Mouse (Mus musculus): Measurements from ENCODE around the gene Ganab.
"Not testable (repeated sequence)": the region's sequence is repeated elsewhere in the genome, so short reads cannot be mapped to it uniquely, and the experiment has no call there.

Ganab gene

GRCm38 (mm10) chr19:8897865-8898495 is at the start of gene Ganab:
TSS of gene Ganab (plus strand) at chr19:8898071.
- peak; percentile 98 for DNase-seq (ENCODE audit: low read depth)

GRCm38 (mm10) chr19:8848356-8848755 is 49.5 kb upstream of the Ganab start:
- DNase-seq (ENCODE audit: low read depth) = no peak

- no peak for DNase-seq (ENCODE audit: low read depth)
These were observed 47.4 kb upstream of the Ganab start, which contains the start of gene Lrrn4cl for GRCm38 (mm10) chr19:8850402-8850901. TSS of gene Lrrn4cl (plus strand) at chr19:8850768.

GRCm38 (mm10) chr19:8851639-8852038 is 46.2 kb upstream of the Ganab start:
- no peak for DNase-seq (ENCODE audit: low read depth)

- no peak for DNase-seq (ENCODE audit: low read depth)
These were observed 45.5 kb upstream of the Ganab start for GRCm38 (mm10) chr19:8852236-8852928.

DNA sequence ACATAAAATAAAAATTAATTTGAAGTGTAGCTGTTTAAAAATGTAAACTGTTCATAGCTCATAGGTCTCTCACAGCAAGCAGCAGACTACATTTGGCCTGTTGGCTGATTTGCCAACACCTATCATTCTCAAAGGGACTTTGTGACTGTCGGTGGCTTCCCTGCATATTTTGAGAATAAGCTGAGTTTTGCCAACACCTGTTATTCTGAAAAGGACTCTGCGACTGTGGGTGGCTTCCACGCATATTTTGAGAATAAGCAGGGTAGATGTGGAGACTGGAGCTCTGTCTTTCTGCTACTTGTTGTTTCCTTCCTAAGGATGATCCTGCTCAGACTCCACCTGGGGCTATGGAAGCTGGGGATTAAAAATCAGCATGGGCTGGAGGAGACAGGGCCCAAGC is 44.8 kb upstream of the Ganab start:
- DNase-seq (ENCODE audit: low read depth) = no peak

- peak; percentile 68 for DNase-seq (ENCODE audit: low read depth)
These were observed 40.2 kb upstream of the Ganab start for GRCm38 (mm10) chr19:8857689-8858088.

- peak; percentile 75 for DNase-seq (ENCODE audit: low read depth)
These were observed 38.9 kb upstream of the Ganab start for GRCm38 (mm10) chr19:8859018-8859417.

DNA sequence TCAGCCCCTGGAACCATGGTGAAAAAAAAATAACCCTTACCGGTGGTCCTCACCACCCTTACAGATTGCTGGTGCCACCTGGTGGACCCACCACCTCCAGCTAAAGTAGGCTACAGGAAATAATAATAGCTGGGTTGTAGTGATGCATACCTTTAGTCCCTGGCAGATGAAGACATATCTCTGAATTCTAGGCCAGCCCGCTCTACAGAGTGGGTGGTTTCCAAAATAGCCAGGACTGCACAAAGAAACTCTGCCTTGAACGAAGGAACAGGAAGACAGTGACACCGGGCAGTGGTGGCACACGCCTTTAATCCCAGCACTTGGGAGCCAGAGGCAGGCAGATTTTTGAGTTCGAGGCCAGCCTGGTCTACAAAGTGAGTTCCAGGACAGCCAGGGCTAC is 33.6 kb upstream of the Ganab start:
- DNase-seq (ENCODE audit: low read depth) = no peak

- not testable (repeated sequence) for DNase-seq (ENCODE audit: low read depth)
These were observed 27.5 kb upstream of the Ganab start for GRCm38 (mm10) chr19:8870381-8870780.

GRCm38 (mm10) chr19:8870838-8871237 is 27.0 kb upstream of the Ganab start:
- no peak for DNase-seq (ENCODE audit: low read depth)

- peak; percentile 97 for DNase-seq (ENCODE audit: low read depth)
These were observed 26.3 kb upstream of the Ganab start, which contains the start of gene Ubxn1 for GRCm38 (mm10) chr19:8871267-8872186. TSS of gene Ubxn1 (plus strand) at chr19:8871496.

GRCm38 (mm10) chr19:8872266-8872840 is 25.5 kb upstream of the Ganab start:
- DNase-seq (ENCODE audit: low read depth) = peak; percentile 23

DNA sequence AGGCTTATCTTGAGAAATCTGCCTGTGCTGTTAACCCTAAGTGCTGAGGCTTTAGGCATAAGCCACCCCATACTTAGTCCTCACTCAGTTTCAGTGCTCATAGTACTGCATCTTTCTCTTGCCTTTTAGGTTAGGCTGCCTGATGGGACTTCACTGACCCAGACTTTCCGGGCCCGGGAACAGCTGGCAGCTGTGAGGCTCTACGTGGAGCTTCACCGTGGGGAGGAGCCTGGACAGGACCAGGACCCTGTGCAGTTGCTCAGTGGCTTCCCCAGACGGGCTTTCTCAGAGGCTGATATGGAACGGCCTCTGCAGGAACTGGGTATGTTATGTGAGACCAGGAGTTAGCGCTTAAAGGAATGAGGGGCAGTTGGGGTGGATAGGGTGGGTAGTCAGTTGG is 22.8 kb upstream of the Ganab start:
- DNase-seq (ENCODE audit: low read depth) = no peak

DNA sequence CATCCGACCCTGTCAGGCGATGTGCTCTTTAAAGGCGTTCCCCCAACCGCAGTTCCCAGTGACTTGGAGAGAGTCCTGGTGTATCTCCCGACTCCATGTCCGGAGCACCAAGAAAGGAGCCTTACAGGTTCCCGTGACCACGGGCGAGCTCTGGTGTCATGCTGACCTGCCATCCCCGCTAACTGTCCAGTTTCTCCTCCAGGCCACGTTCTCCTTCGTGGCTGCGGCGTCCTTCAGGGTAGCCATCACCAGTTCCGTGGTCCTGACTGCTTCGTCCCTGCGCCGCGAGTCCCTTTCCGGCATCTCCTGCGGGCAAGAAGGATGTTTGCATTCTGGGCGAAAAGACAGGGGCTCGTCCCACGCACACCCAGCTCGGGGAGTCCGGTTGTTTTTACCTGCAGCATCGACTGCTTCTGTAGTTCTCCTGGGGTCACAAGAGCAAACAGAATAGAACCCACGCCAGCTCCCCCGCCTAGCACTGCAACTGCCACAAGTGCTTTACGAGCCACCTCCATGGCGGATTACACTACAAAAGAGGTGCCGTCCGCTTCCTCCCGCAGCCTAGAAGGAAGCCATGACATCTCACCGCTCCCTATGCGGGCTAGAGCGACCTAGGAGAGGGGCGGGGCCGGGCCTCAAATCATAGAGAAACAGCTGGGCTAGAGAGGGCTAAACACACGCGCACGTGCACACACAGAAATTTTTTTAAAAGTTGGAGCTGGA is 17.4 kb upstream of the Ganab start, which contains the start of gene Uqcc3:
Gene Uqcc3, minus strand, starts transcription at position 613 of the 723 bp plus-strand sequence.
- peak; percentile 92 for DNase-seq (ENCODE audit: low read depth)

DNA sequence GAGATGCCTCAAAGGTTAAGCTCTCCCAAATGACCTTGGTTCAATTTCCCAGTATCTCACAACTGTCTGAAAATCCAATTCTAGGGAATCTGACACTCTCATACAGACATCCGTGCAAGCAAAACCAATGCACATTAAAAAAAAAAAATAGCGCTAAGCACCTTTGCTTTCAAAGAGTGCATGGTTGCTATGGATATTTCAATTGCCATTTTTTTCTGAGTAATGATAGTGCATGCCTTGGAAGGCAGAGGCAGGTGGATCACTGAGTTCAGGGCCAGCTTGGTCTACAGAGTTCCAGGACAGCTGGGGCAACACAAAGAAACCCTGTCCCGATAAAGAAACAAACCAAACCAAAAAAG is 16.9 kb upstream of the Ganab start:
- DNase-seq (ENCODE audit: low read depth) = no peak

DNA sequence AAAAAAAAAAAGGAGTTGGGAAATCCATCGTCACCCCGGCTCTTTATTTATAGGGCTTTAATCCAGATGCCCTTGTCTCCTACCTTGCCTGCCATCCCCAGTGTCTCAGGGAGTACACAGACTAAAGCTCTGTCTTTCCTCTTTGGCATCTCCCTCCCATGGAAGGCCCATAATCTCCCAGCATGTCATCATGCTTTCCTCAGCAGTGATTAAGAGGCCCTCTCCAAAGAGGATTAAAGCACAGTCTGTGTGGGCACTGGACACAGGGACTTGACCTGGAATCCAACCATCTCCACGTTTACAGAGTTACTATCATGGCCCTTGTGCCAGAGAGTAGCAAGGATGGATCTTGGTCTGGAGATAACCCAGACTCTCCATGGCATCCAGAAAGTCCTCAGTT is 14.3 kb upstream of the Ganab start, which contains the start of the genes Lbhd1 and Gm49403:
Gene Lbhd1, plus strand, starts transcription at position 117 of the 400 bp plus-strand sequence.
Gene Gm49403, plus strand, starts transcription at position 315 of the 400 bp plus-strand sequence.
- DNase-seq (ENCODE audit: low read depth) = no peak

GRCm38 (mm10) chr19:8886916-8887584 is 10.8 kb upstream of the Ganab start:
- DNase-seq (ENCODE audit: low read depth) = peak; percentile 15

DNA sequence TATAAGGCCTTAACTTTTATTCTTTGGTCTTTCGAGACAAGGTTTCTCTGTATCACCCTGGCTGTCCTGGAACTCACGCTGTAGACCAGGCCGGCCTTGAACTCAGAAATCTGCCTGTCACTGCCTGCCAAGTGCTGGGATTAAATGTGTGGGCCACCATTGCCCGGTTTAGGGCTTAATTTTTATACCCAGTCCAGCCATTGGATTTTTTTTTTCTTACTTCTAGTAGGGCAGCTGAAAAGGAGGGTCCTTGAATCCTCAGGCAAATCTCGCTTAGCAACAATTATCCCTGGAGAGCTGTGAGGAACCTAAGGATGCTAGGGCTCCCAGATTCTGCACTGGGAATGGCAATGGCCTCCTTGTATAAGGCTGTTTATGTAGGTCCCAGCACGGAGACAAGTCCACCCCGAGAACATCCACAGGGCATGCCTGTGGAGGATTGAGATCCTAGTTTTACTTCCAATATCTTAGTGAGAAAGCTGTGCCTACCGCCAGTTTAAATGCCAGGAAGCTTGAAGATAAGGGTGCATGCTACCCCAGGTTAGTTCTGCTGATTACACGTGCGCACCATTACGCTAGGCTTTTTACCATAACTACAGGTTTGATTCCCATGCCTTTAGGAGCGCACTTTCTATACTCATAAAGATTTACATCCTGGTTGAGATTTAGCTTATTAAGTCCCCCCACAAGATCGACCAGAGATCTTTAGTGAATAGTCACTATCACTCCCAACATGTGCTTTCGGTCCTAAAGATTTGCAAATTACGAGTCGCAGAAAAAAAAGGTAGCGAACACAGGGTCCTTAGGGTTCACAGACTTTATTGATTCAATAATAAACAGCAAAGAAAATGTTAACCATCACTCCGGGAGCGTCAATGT is 10.0 kb upstream of the Ganab start:
- DNase-seq (ENCODE audit: low read depth) = no peak

Data from induced T-regulatory cell, adult 2 months (primary cell).